Mouse (Mus musculus) erythroblast, embryonic 14.5 days (primary cell): ENCODE results near the gene Sass6.

Experiments
- GATA1 ChIP-seq: IDR thresholded peaks from 2 replicates; pipeline ENCODE4 v1.6.1; 2012; ENCODE audit warnings: low read length, inconsistent platforms, mixed read lengths
- TAL1 ChIP-seq: IDR thresholded peaks from 3 replicates; pipeline ENCODE4 v1.6.1; 2012; ENCODE audit warnings: low read length, inconsistent platforms, mixed read lengths

DNA sequence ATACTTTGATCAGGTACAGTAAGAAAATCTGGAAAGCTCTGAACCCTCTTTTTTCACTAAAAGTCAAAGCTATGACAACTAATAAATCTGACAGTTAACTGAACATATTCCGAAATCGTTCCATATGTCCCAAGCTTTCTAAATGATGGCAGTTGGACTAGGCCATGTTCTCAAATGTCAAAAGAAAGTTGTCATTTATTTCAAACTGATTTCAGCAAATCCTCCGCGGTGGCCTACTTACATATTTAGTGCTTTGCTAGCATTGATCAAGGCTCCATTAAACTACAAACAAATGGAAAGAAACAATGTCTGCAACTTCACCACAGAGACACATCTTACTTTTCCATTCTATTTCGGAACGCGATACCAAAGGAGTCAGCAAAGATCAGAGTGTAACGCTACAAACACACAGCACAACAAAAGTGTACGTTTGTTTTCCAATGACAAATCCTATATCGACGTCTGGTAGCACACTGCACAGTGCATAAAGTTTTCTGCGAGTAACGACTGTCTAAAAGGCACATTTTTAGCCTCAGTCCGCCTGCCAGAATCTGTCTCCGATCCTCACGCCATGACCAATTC is 66.6 kb downstream of the Sass6 start:
- no peak for TF ChIP-seq TAL1
- no peak for TF ChIP-seq GATA1
